Mouse (Mus musculus): ENCODE data around the gene Rufy2. TPM values are rescaled to one million over a fixed set of nuclear protein-coding genes. Genes with fewer than 3 reads are reported as not detected.

The Rufy2 gene
- polyA plus RNA-seq, 1 experiment, result 3.0 TPM

- Histone ChIP-seq H3K79me2 (ENCODE audit: control insufficient read depth, insufficient read depth) (no peaks in the 10 kb centered on the region), H3K4me2 (ENCODE audit: low read depth) (no peak overlapping the region), H3K36me3 (ENCODE audit: control insufficient read depth, insufficient read depth) (peaks cover 2% of the 10 kb centered on the region), H3K27me3 (ENCODE audit: control insufficient read depth, insufficient read depth, insufficient read length) (no peaks in the 10 kb centered on the region), H3ac (ENCODE audit: control insufficient read depth, insufficient read length) (no peak overlapping the region), H3K4me3 (no peak overlapping the region)
- TF ChIP-seq CEBPB (IDR thresholded peaks at IDR 0.05; ENCODE audit: insufficient read depth, poor library complexity, severe bottlenecking) (no peak), MYOD1 (IDR thresholded peaks at IDR 0.05; ENCODE audit: control insufficient read depth in 1 of 3, insufficient read length in 2 of 3, low read depth in 2 of 3) (no peak), E2F4 (IDR thresholded peaks at IDR 0.05; ENCODE audit: insufficient read depth) (no peak), MAX (IDR thresholded peaks at IDR 0.05; ENCODE audit: low read depth) (no peak), SRF (IDR thresholded peaks at IDR 0.05; ENCODE audit: control insufficient read depth, insufficient read length, low read depth) (no peak), POLR2AphosphoS2 (IDR thresholded peaks at IDR 0.05; ENCODE audit: insufficient read length, low read depth) (no peak), POLR2A (IDR thresholded peaks at IDR 0.05; ENCODE audit: insufficient read length, low read depth) (no peak), REST (IDR thresholded peaks at IDR 0.05; ENCODE audit: insufficient read depth, insufficient read length) (no peak), TCF3 (IDR thresholded peaks at IDR 0.05; ENCODE audit: insufficient read length, low read depth) (no peak), MYOG (IDR thresholded peaks at IDR 0.05; ENCODE audit: control insufficient read depth in 1 of 3, insufficient read depth in 1 of 3, insufficient read length in 2 of 3, low read depth in 2 of 3) (no peak), USF1 (IDR thresholded peaks at IDR 0.05; ENCODE audit: low read depth) (no peak)
These were observed 14.0 kb downstream of the Rufy2 start for GRCm38 (mm10) chr10:62993991-62994390.

GRCm38 (mm10) chr10:63000584-63000983, 20.6 kb downstream of the Rufy2 start:
- Histone ChIP-seq H3K27me3 (ENCODE audit: control insufficient read depth, insufficient read depth, insufficient read length) (no peaks in the 10 kb centered on the region), H3K4me2 (ENCODE audit: low read depth) (no peak overlapping the region), H3K4me3 (no peak overlapping the region), H3ac (ENCODE audit: control insufficient read depth, insufficient read length) (no peak overlapping the region), H3K36me3 (ENCODE audit: control insufficient read depth, insufficient read depth) (peaks cover 23% of the 10 kb centered on the region), H3K79me2 (ENCODE audit: control insufficient read depth, insufficient read depth) (no peaks in the 10 kb centered on the region)
- TF ChIP-seq USF1 (IDR thresholded peaks at IDR 0.05; ENCODE audit: low read depth), result no peak

GRCm38 (mm10) chr10:63003252-63003651, 23.2 kb downstream of the Rufy2 start:
- no peak overlapping the region for H3ac ChIP-seq (ENCODE audit: control insufficient read depth, insufficient read length)
- no peak overlapping the region for H3K4me3 ChIP-seq
- TF ChIP-seq REST (IDR thresholded peaks at IDR 0.05; ENCODE audit: insufficient read depth, insufficient read length) (no peak), MYOG (IDR thresholded peaks at IDR 0.05; ENCODE audit: control insufficient read depth in 1 of 3, insufficient read depth in 1 of 3, insufficient read length in 2 of 3, low read depth in 2 of 3) (no peak), TCF3 (IDR thresholded peaks at IDR 0.05; ENCODE audit: insufficient read length, low read depth) (no peak), CEBPB (IDR thresholded peaks at IDR 0.05; ENCODE audit: insufficient read depth, poor library complexity, severe bottlenecking) (no peak), MYOD1 (IDR thresholded peaks at IDR 0.05; ENCODE audit: control insufficient read depth in 1 of 3, insufficient read length in 2 of 3, low read depth in 2 of 3) (no peak), USF1 (IDR thresholded peaks at IDR 0.05; ENCODE audit: low read depth) (no peak), POLR2AphosphoS2 (IDR thresholded peaks at IDR 0.05; ENCODE audit: insufficient read length, low read depth) (no peak), E2F4 (IDR thresholded peaks at IDR 0.05; ENCODE audit: insufficient read depth) (no peak), SRF (IDR thresholded peaks at IDR 0.05; ENCODE audit: control insufficient read depth, insufficient read length, low read depth) (no peak), MAX (IDR thresholded peaks at IDR 0.05; ENCODE audit: low read depth) (no peak), TCF12 (IDR thresholded peaks at IDR 0.05; ENCODE audit: insufficient read depth, poor library complexity, severe bottlenecking) (no peak), POLR2A (IDR thresholded peaks at IDR 0.05; ENCODE audit: insufficient read length, low read depth) (no peak)
- H3K79me2 ChIP-seq (ENCODE audit: control insufficient read depth, insufficient read depth), result no peaks in the 10 kb centered on the region
- H3K27me3 ChIP-seq (ENCODE audit: control insufficient read depth, insufficient read depth, insufficient read length), result no peaks in the 10 kb centered on the region
- H3K36me3 ChIP-seq (ENCODE audit: control insufficient read depth, insufficient read depth), result peaks cover 30% of the 10 kb centered on the region
- H3K4me2 ChIP-seq (ENCODE audit: low read depth), result no peak overlapping the region

GRCm38 (mm10) chr10:63004556-63004955, 24.5 kb downstream of the Rufy2 start:
- no peak for TF ChIP-seq MYOD1 (IDR thresholded peaks at IDR 0.05; ENCODE audit: control insufficient read depth in 1 of 3, insufficient read length in 2 of 3, low read depth in 2 of 3)
- TF ChIP-seq E2F4 (IDR thresholded peaks at IDR 0.05; ENCODE audit: insufficient read depth), result no peak
- TF ChIP-seq TCF12 (IDR thresholded peaks at IDR 0.05; ENCODE audit: insufficient read depth, poor library complexity, severe bottlenecking), result no peak
- no peak for TF ChIP-seq TCF3 (IDR thresholded peaks at IDR 0.05; ENCODE audit: insufficient read length, low read depth)
- no peak for TF ChIP-seq MYOG (IDR thresholded peaks at IDR 0.05; ENCODE audit: control insufficient read depth in 1 of 3, insufficient read depth in 1 of 3, insufficient read length in 2 of 3, low read depth in 2 of 3)
- no peak for TF ChIP-seq MAX (IDR thresholded peaks at IDR 0.05; ENCODE audit: low read depth)
- TF ChIP-seq USF1 (IDR thresholded peaks at IDR 0.05; ENCODE audit: low read depth), result no peak
- no peak for TF ChIP-seq SRF (IDR thresholded peaks at IDR 0.05; ENCODE audit: control insufficient read depth, insufficient read length, low read depth)
- TF ChIP-seq CEBPB (IDR thresholded peaks at IDR 0.05; ENCODE audit: insufficient read depth, poor library complexity, severe bottlenecking), result no peak
- TF ChIP-seq POLR2AphosphoS2 (IDR thresholded peaks at IDR 0.05; ENCODE audit: insufficient read length, low read depth), result no peak
- TF ChIP-seq POLR2A (IDR thresholded peaks at IDR 0.05; ENCODE audit: insufficient read length, low read depth), result no peak
- no peak for TF ChIP-seq REST (IDR thresholded peaks at IDR 0.05; ENCODE audit: insufficient read depth, insufficient read length)
- no peak overlapping the region for H3K4me2 ChIP-seq (ENCODE audit: low read depth)

GRCm38 (mm10) chr10:63008193-63008592, 28.2 kb downstream of the Rufy2 start:
- H3ac ChIP-seq (ENCODE audit: control insufficient read depth, insufficient read length), result no peak overlapping the region
- H3K27me3 ChIP-seq (ENCODE audit: control insufficient read depth, insufficient read depth, insufficient read length), result no peaks in the 10 kb centered on the region
- no peak overlapping the region for H3K4me2 ChIP-seq (ENCODE audit: low read depth)
- no peak overlapping the region for H3K4me3 ChIP-seq
- no peaks in the 10 kb centered on the region for H3K79me2 ChIP-seq (ENCODE audit: control insufficient read depth, insufficient read depth)
- TF ChIP-seq MAX (IDR thresholded peaks at IDR 0.05; ENCODE audit: low read depth) (no peak), USF1 (IDR thresholded peaks at IDR 0.05; ENCODE audit: low read depth) (no peak), MYOD1 (IDR thresholded peaks at IDR 0.05; ENCODE audit: control insufficient read depth in 1 of 3, insufficient read length in 2 of 3, low read depth in 2 of 3) (no peak), POLR2AphosphoS2 (IDR thresholded peaks at IDR 0.05; ENCODE audit: insufficient read length, low read depth) (no peak), REST (IDR thresholded peaks at IDR 0.05; ENCODE audit: insufficient read depth, insufficient read length) (no peak), TCF12 (IDR thresholded peaks at IDR 0.05; ENCODE audit: insufficient read depth, poor library complexity, severe bottlenecking) (no peak), MYOG (IDR thresholded peaks at IDR 0.05; ENCODE audit: control insufficient read depth in 1 of 3, insufficient read depth in 1 of 3, insufficient read length in 2 of 3, low read depth in 2 of 3) (no peak), TCF3 (IDR thresholded peaks at IDR 0.05; ENCODE audit: insufficient read length, low read depth) (no peak), E2F4 (IDR thresholded peaks at IDR 0.05; ENCODE audit: insufficient read depth) (no peak), SRF (IDR thresholded peaks at IDR 0.05; ENCODE audit: control insufficient read depth, insufficient read length, low read depth) (no peak), POLR2A (IDR thresholded peaks at IDR 0.05; ENCODE audit: insufficient read length, low read depth) (no peak), CEBPB (IDR thresholded peaks at IDR 0.05; ENCODE audit: insufficient read depth, poor library complexity, severe bottlenecking) (no peak)
- peaks cover 42% of the 10 kb centered on the region for H3K36me3 ChIP-seq (ENCODE audit: control insufficient read depth, insufficient read depth)

More at GRCm38 (mm10) chr10:63004556-63004955, 24.5 kb downstream of the Rufy2 start:
- H3K79me2 ChIP-seq (ENCODE audit: control insufficient read depth, insufficient read depth), result no peaks in the 10 kb centered on the region
- H3K27me3 ChIP-seq (ENCODE audit: control insufficient read depth, insufficient read depth, insufficient read length), result no peaks in the 10 kb centered on the region
- H3K4me3 ChIP-seq, result no peak overlapping the region
- H3K36me3 ChIP-seq (ENCODE audit: control insufficient read depth, insufficient read depth), result peaks cover 25% of the 10 kb centered on the region
- H3ac ChIP-seq (ENCODE audit: control insufficient read depth, insufficient read length), result no peak overlapping the region
